Comparison of ENCODE assay signal across 8 mouse cellular contexts in genomic region chr19:6290720-6291116, GRCm38 (mm10). TPM values are rescaled to one million over a fixed set of nuclear protein-coding genes. Genes with fewer than 3 reads are reported as not detected.
A peak's percentile ranks its signal among the peaks of the same experiment; 100 is the strongest.
DNase-seq lines count a peak whose midpoint lies in the region; ATAC-seq and TF ChIP-seq lines count a peak whose summit lies in the region.
"Not testable (repeated sequence)": the region's sequence is repeated elsewhere in the genome, so short reads cannot be mapped to it uniquely, and the experiment has no call there.

No protein-coding gene starts in this region.

- 87% methylated on average over 5 of the region's 6 CpGs for WGBS in heart, embryonic 13.5 days
- WGBS in intestine, embryonic 14.5 days, result 89% methylated on average over 5 of the region's 6 CpGs
- WGBS in kidney, embryonic 16.5 days, result 83% methylated on average over 5 of the region's 6 CpGs
- 70% methylated on average over 5 of the region's 6 CpGs for WGBS in liver, embryonic 12.5 days (ENCODE audit: insufficient replicate concordance)
- 100% methylated on average over 5 of the region's 6 CpGs for WGBS in macrophage (ENCODE audit: missing documents)
- 90% methylated on average over 5 of the region's 6 CpGs for WGBS in stomach, embryonic 16.5 days

- in situ Hi-C loops in CH12.LX (cut with MboI; ENCODE audit: low pct_ligation_motif_present, low pct_unique_long_range_greater_than_20kb, low sequenced_read_pairs), result not testable (repeated sequence)

- not testable (repeated sequence) for TF ChIP-seq EP300 in CH12.LX (IDR thresholded peaks at IDR 0.05; ENCODE audit: low read length)

- not testable (repeated sequence) for H3K4me3 ChIP-seq in CH12.LX (replicated peaks in 1 of 3; ENCODE audit: low read depth in 2 of 3, low read length in 2 of 3, poor library complexity in 1 of 3); heart, embryonic 13.5 days; intestine, embryonic 14.5 days (ENCODE audit: low read depth, low read length); kidney, embryonic 16.5 days (ENCODE audit: low read length); macrophage (ENCODE audit: inconsistent target); stomach, embryonic 16.5 days (replicated peaks; ENCODE audit: low read length)
- peak overlapping the region; percentile 43 for H3K4me3 ChIP-seq in erythroblast, embryonic 14.5 days (replicated peaks)
- H3K4me3 ChIP-seq in liver, embryonic 12.5 days, result peak overlapping the region; percentile 16; the same call in 1 of the 2 replicates

- peaks cover 94% of the 10 kb centered on the region for H3K79me2 ChIP-seq in CH12.LX (replicated peaks; ENCODE audit: control insufficient read depth, extremely low read depth, insufficient read depth, poor library complexity, severe bottlenecking)
- H3K79me2 ChIP-seq in macrophage (ENCODE audit: inconsistent target), result peaks cover 87% of the 10 kb centered on the region

- peak in 1 of 2 experiments; percentile 2; a peak in 1 of 4 replicates for TF ChIP-seq CTCF in CH12.LX (conservative IDR thresholded peaks at IDR 0.05 in 1 of 2, IDR thresholded peaks at IDR 0.05 in 1 of 2; ENCODE audit: low read depth in 2 of 2, low read length in 2 of 2)

- peaks cover 86 to 91% of the 10 kb centered on the region in 2 experiments for H3K36me3 ChIP-seq in CH12.LX (replicated peaks in 1 of 2; ENCODE audit: control insufficient read depth in 1 of 2, insufficient read depth in 1 of 2, low read length in 1 of 2)
- peaks cover 95% of the 10 kb centered on the region for H3K36me3 ChIP-seq in erythroblast, embryonic 14.5 days (ENCODE audit: control insufficient read depth)
- peaks cover 67% of the 10 kb centered on the region for H3K36me3 ChIP-seq in heart, embryonic 13.5 days
- H3K36me3 ChIP-seq in intestine, embryonic 14.5 days (ENCODE audit: control insufficient read depth, insufficient read depth, low read length), result peaks cover 52% of the 10 kb centered on the region
- peaks cover 26% of the 10 kb centered on the region for H3K36me3 ChIP-seq in kidney, embryonic 16.5 days (ENCODE audit: insufficient read depth, low read length)
- peaks cover 92% of the 10 kb centered on the region for H3K36me3 ChIP-seq in liver, embryonic 12.5 days
- not testable (repeated sequence) for H3K36me3 ChIP-seq in macrophage (ENCODE audit: inconsistent target)
- H3K36me3 ChIP-seq in stomach, embryonic 16.5 days (ENCODE audit: control insufficient read depth, insufficient read depth, low read length), result peaks cover 17% of the 10 kb centered on the region; the same call in 1 of the 2 replicates

- not testable (repeated sequence) for H3K9ac ChIP-seq in CH12.LX (ENCODE audit: insufficient read depth, low read depth); intestine, embryonic 14.5 days (ENCODE audit: low read length); kidney, embryonic 16.5 days (replicated peaks; ENCODE audit: low read length)
- peak overlapping the region; percentile 66 for H3K9ac ChIP-seq in heart, embryonic 13.5 days
- peak overlapping the region; percentile 64 for H3K9ac ChIP-seq in liver, embryonic 12.5 days
- H3K9ac ChIP-seq in stomach, embryonic 16.5 days (ENCODE audit: low read length), result peak overlapping the region; percentile 36; the same call in 1 of the 2 replicates

- H3K4me1 ChIP-seq in CH12.LX (ENCODE audit: control insufficient read depth in 1 of 2, insufficient read depth in 2 of 2), result peaks cover 76 to 95% of the 10 kb centered on the region in 2 experiments
- H3K4me1 ChIP-seq in erythroblast, embryonic 14.5 days (ENCODE audit: control insufficient read depth), result peaks cover 91% of the 10 kb centered on the region
- H3K4me1 ChIP-seq in heart, embryonic 13.5 days, result peaks cover 68% of the 10 kb centered on the region
- H3K4me1 ChIP-seq in intestine, embryonic 14.5 days (replicated peaks; ENCODE audit: control insufficient read depth, insufficient read depth, low read length); kidney, embryonic 16.5 days (ENCODE audit: insufficient read depth, low read length): not testable (repeated sequence)
- peaks cover 83% of the 10 kb centered on the region for H3K4me1 ChIP-seq in liver, embryonic 12.5 days
- peaks cover 12% of the 10 kb centered on the region for H3K4me1 ChIP-seq in stomach, embryonic 16.5 days (ENCODE audit: control insufficient read depth, insufficient read depth, low read length)

- not testable (repeated sequence) for H3K4me2 ChIP-seq in CH12.LX (ENCODE audit: insufficient read depth, low read depth, poor library complexity, severe bottlenecking); intestine, embryonic 14.5 days (ENCODE audit: low read length); kidney, embryonic 16.5 days (replicated peaks; ENCODE audit: low read depth, low read length); stomach, embryonic 16.5 days (ENCODE audit: low read depth, low read length)
- peak overlapping the region; percentile 43 for H3K4me2 ChIP-seq in heart, embryonic 13.5 days
- peak overlapping the region; percentile 54 for H3K4me2 ChIP-seq in liver, embryonic 12.5 days

- TF ChIP-seq POLR2A in CH12.LX (IDR thresholded peaks at IDR 0.05; ENCODE audit: low read depth, low read length), result not testable (repeated sequence)

- not testable (repeated sequence) for ATAC-seq in heart, embryonic 13.5 days (ENCODE audit: extremely low read depth, insufficient number of reproducible peaks, low FRiP score, low TSS enrichment); intestine, embryonic 14.5 days (replicated peaks; ENCODE audit: low FRiP score, low TSS enrichment, low read depth); liver, embryonic 12.5 days; stomach, embryonic 16.5 days (ENCODE audit: insufficient read depth, low FRiP score)
- ATAC-seq in kidney, embryonic 16.5 days (ENCODE audit: low FRiP score, low TSS enrichment), result 0 out of 2 replicates have a peak, but pooled peaks have one; percentile 32

- TF ChIP-seq RAD21 in CH12.LX (IDR thresholded peaks at IDR 0.05; ENCODE audit: low read depth, low read length), result not testable (repeated sequence)

- not testable (repeated sequence) for DNase-seq in CH12.LX (ENCODE audit: extremely low read depth); intestine, embryonic 14.5 days (ENCODE audit: low spot score)

- peak overlapping the region; percentile 79; the same call in 1 of the 2 replicates for H3K27ac ChIP-seq in CH12.LX (ENCODE audit: insufficient read depth, low read depth)
- peak overlapping the region; percentile 70 for H3K27ac ChIP-seq in heart, embryonic 13.5 days (replicated peaks)
- H3K27ac ChIP-seq in intestine, embryonic 14.5 days (ENCODE audit: low read depth), result peak overlapping the region; percentile 60; the same call in 1 of the 2 replicates
- H3K27ac ChIP-seq in kidney, embryonic 16.5 days (ENCODE audit: low read length), result peak overlapping the region; percentile 78
- H3K27ac ChIP-seq in liver, embryonic 12.5 days, result peak overlapping the region; percentile 94
- peak overlapping the region; percentile 91 for H3K27ac ChIP-seq in macrophage
- peak overlapping the region; percentile 74 for H3K27ac ChIP-seq in stomach, embryonic 16.5 days (ENCODE audit: low read length)

- dilution Hi-C loops in CH12.LX (cut with MboI; ENCODE audit: extremely low pct_ligation_motif_present, extremely low pct_unique_long_range_greater_than_20kb, low sequenced_read_pairs), result not testable (repeated sequence)

- not testable (repeated sequence) for H3K9me3 ChIP-seq in CH12.LX (replicated peaks; ENCODE audit: low read length); erythroblast, embryonic 14.5 days (ENCODE audit: control insufficient read depth, low read length); heart, embryonic 13.5 days; intestine, embryonic 14.5 days (ENCODE audit: control insufficient read depth, low read length); kidney, embryonic 16.5 days (ENCODE audit: low read length); liver, embryonic 12.5 days (replicated peaks); stomach, embryonic 16.5 days (replicated peaks; ENCODE audit: control insufficient read depth, low read length)

- H3K27me3 ChIP-seq in CH12.LX (replicated peaks); erythroblast, embryonic 14.5 days (ENCODE audit: control insufficient read depth); heart, embryonic 13.5 days (replicated peaks); intestine, embryonic 14.5 days (replicated peaks; ENCODE audit: control insufficient read depth, insufficient read depth, low read length); kidney, embryonic 16.5 days (ENCODE audit: insufficient read depth, low read length); liver, embryonic 12.5 days (replicated peaks); stomach, embryonic 16.5 days (ENCODE audit: control insufficient read depth, insufficient read depth, low read length): not testable (repeated sequence)

RNA-seq across cellular contexts. Expression of gene Ehd1, which starts 14.2 kb away (rescaled TPM):
- total RNA-seq in CH12.LX (2012; rRNA removed) (231 and 400 TPM in 2 replicates), CH12.LX (2014; rRNA removed) (97.4 and 131 TPM in 2 replicates)
- polyA plus RNA-seq in CH12.LX (2012; ENCODE audit: insufficient read length, low read depth) (245 and 301 TPM in 2 replicates), macrophage (2018) (42.9 to 146 TPM (median 81.6 TPM) in 3 replicates)
- 31.6 and 32.9 TPM in 2 replicates for polyA plus RNA-seq in erythroblast, embryonic 14.5 days (2012)
- polyA plus RNA-seq in heart, embryonic 13.5 days (2015; fragmentation: Nextera tagmentation; extraction: Ambion mirVana), result 70.0 and 72.4 TPM in 2 replicates
- polyA plus RNA-seq in intestine, embryonic 14.5 days (2014; fragmentation: Nextera tagmentation; extraction: Ambion mirVana), result 46.9 and 47.7 TPM in 2 replicates
- polyA plus RNA-seq in kidney, embryonic 16.5 days (2015; fragmentation: Nextera tagmentation; extraction: Ambion mirVana), result 84.2 and 89.5 TPM in 2 replicates
- 85.4 and 91.9 TPM in 2 replicates for polyA plus RNA-seq in liver, embryonic 12.5 days (2016; fragmentation: Nextera tagmentation; extraction: Ambion mirVana)
- 1,000 to 10,000 TPM in 4 of 26 experiments, 100 to 1,000 TPM in 20, 10 to 100 TPM in 2; 36.6 to 1,396 (median 780) TPM for total RNA-seq in macrophage (2018; cell fraction: chromatin; rRNA removed)
- 100 to 1,000 TPM in 20 of 26 experiments, 10 to 100 TPM in 6; 47.9 to 723 (median 253) TPM for total RNA-seq in macrophage (2018; cell fraction: cytosol; rRNA removed)
- 1,000 to 10,000 TPM in 5 of 26 experiments, 100 to 1,000 TPM in 20, 10 to 100 TPM in 1; 56.7 to 1,172 (median 683) TPM for total RNA-seq in macrophage (2018; cell fraction: nucleus; rRNA removed)
- polyA plus RNA-seq in stomach, embryonic 16.5 days (2015; fragmentation: Nextera tagmentation; extraction: Ambion mirVana), result 77.2 and 98.4 TPM in 2 replicates

RNA-seq across cellular contexts. Expression of gene Cdc42bpg, which starts 15.5 kb away (rescaled TPM):
- total RNA-seq in CH12.LX (2012; rRNA removed) (4.1 and 4.2 TPM in 2 replicates), CH12.LX (2014; rRNA removed) (0.65 and 0.79 TPM in 2 replicates)
- polyA plus RNA-seq in CH12.LX (2012; ENCODE audit: insufficient read length, low read depth) (2.3 and 2.6 TPM in 2 replicates), macrophage (2018) (1.3 to 3.5 TPM (median 2.8 TPM) in 3 replicates)
- polyA plus RNA-seq in erythroblast, embryonic 14.5 days (2012), result 0.62 and 0.69 TPM in 2 replicates
- 0.45 and 0.60 TPM in 2 replicates for polyA plus RNA-seq in heart, embryonic 13.5 days (2015; fragmentation: Nextera tagmentation; extraction: Ambion mirVana)
- 1.5 and 1.8 TPM in 2 replicates for polyA plus RNA-seq in intestine, embryonic 14.5 days (2014; fragmentation: Nextera tagmentation; extraction: Ambion mirVana)
- 0.80 and 1.5 TPM in 2 replicates for polyA plus RNA-seq in kidney, embryonic 16.5 days (2015; fragmentation: Nextera tagmentation; extraction: Ambion mirVana)
- 0.20 TPM in 2 replicates for polyA plus RNA-seq in liver, embryonic 12.5 days (2016; fragmentation: Nextera tagmentation; extraction: Ambion mirVana)
- 10 to 100 TPM in 23 of 26 experiments, 1 to 10 TPM in 3; 7.2 to 46.1 (median 15.0) TPM for total RNA-seq in macrophage (2018; cell fraction: chromatin; rRNA removed)
- 1 to 10 TPM; 2.1 to 4.4 (median 3.3) TPM for total RNA-seq in macrophage (2018; cell fraction: cytosol; rRNA removed)
- total RNA-seq in macrophage (2018; cell fraction: nucleus; rRNA removed), result 10 to 100 TPM in 8 of 26 experiments, 1 to 10 TPM in 18; 5.7 to 31.4 (median 9.1) TPM
- 1.9 and 2.0 TPM in 2 replicates for polyA plus RNA-seq in stomach, embryonic 16.5 days (2015; fragmentation: Nextera tagmentation; extraction: Ambion mirVana)

RNA-seq across cellular contexts. Expression of gene Men1, which starts 44.1 kb away (rescaled TPM):
- total RNA-seq in CH12.LX (2012; rRNA removed) (42.9 and 43.0 TPM in 2 replicates), CH12.LX (2014; rRNA removed) (23.5 and 24.9 TPM in 2 replicates)
- polyA plus RNA-seq in CH12.LX (2012; ENCODE audit: insufficient read length, low read depth) (50.7 and 67.8 TPM in 2 replicates), macrophage (2018) (16.4 to 22.0 TPM (median 21.4 TPM) in 3 replicates)
- polyA plus RNA-seq in erythroblast, embryonic 14.5 days (2012), result 6.4 and 8.3 TPM in 2 replicates
- polyA plus RNA-seq in heart, embryonic 13.5 days (2015; fragmentation: Nextera tagmentation; extraction: Ambion mirVana), result 46.9 and 48.1 TPM in 2 replicates
- polyA plus RNA-seq in intestine, embryonic 14.5 days (2014; fragmentation: Nextera tagmentation; extraction: Ambion mirVana), result 55.2 and 56.2 TPM in 2 replicates
- 93.0 and 96.2 TPM in 2 replicates for polyA plus RNA-seq in kidney, embryonic 16.5 days (2015; fragmentation: Nextera tagmentation; extraction: Ambion mirVana)
- polyA plus RNA-seq in liver, embryonic 12.5 days (2016; fragmentation: Nextera tagmentation; extraction: Ambion mirVana), result 48.6 and 49.4 TPM in 2 replicates
- total RNA-seq in macrophage (2018; cell fraction: chromatin; rRNA removed), result 10 to 100 TPM in 19 of 26 experiments, 1 to 10 TPM in 7; 5.0 to 40.8 (median 13.3) TPM
- 10 to 100 TPM in 24 of 26 experiments, 1 to 10 TPM in 2; 9.1 to 21.5 (median 17.3) TPM for total RNA-seq in macrophage (2018; cell fraction: cytosol; rRNA removed)
- total RNA-seq in macrophage (2018; cell fraction: nucleus; rRNA removed), result 10 to 100 TPM in 23 of 26 experiments, 1 to 10 TPM in 3; 6.5 to 62.9 (median 14.9) TPM
- 59.0 and 60.2 TPM in 2 replicates for polyA plus RNA-seq in stomach, embryonic 16.5 days (2015; fragmentation: Nextera tagmentation; extraction: Ambion mirVana)

RNA-seq across cellular contexts. Expression of gene Atg2a, which starts 49.2 kb away (rescaled TPM):
- 9.5 and 10.0 TPM in 2 replicates for total RNA-seq in CH12.LX (2012; rRNA removed)
- total RNA-seq in CH12.LX (2014; rRNA removed), result 2.3 and 2.8 TPM in 2 replicates
- 9.4 and 13.9 TPM in 2 replicates for polyA plus RNA-seq in CH12.LX (2012; ENCODE audit: insufficient read length, low read depth)
- polyA plus RNA-seq in erythroblast, embryonic 14.5 days (2012), result 5.6 and 6.0 TPM in 2 replicates
- polyA plus RNA-seq in heart, embryonic 13.5 days (2015; fragmentation: Nextera tagmentation; extraction: Ambion mirVana), result 6.5 and 7.1 TPM in 2 replicates
- 11.6 and 12.9 TPM in 2 replicates for polyA plus RNA-seq in intestine, embryonic 14.5 days (2014; fragmentation: Nextera tagmentation; extraction: Ambion mirVana)
- 12.1 and 13.1 TPM in 2 replicates for polyA plus RNA-seq in kidney, embryonic 16.5 days (2015; fragmentation: Nextera tagmentation; extraction: Ambion mirVana)
- polyA plus RNA-seq in liver, embryonic 12.5 days (2016; fragmentation: Nextera tagmentation; extraction: Ambion mirVana), result 7.1 and 8.2 TPM in 2 replicates
- total RNA-seq in macrophage (2018; cell fraction: chromatin; rRNA removed), result 100 to 1,000 TPM in 4 of 26 experiments, 10 to 100 TPM in 22; 17.5 to 129 (median 52.1) TPM
- total RNA-seq in macrophage (2018; cell fraction: cytosol; rRNA removed), result 10 to 100 TPM in 23 of 26 experiments, 1 to 10 TPM in 3; 8.3 to 21.6 (median 12.5) TPM
- 10 to 100 TPM; 14.1 to 89.1 (median 25.2) TPM for total RNA-seq in macrophage (2018; cell fraction: nucleus; rRNA removed)
- polyA plus RNA-seq in macrophage (2018), result 8.9 to 17.0 TPM (median 9.9 TPM) in 3 replicates
- polyA plus RNA-seq in stomach, embryonic 16.5 days (2015; fragmentation: Nextera tagmentation; extraction: Ambion mirVana), result 9.3 and 11.2 TPM in 2 replicates

RNA-seq across cellular contexts. Expression of gene Map4k2, which starts 50.2 kb away (rescaled TPM):
- 77.6 and 95.2 TPM in 2 replicates for total RNA-seq in CH12.LX (2012; rRNA removed)
- total RNA-seq in CH12.LX (2014; rRNA removed), result 55.5 and 56.7 TPM in 2 replicates
- polyA plus RNA-seq in CH12.LX (2012; ENCODE audit: insufficient read length, low read depth), result 119 and 127 TPM in 2 replicates
- polyA plus RNA-seq in erythroblast, embryonic 14.5 days (2012), result 1.2 and 2.1 TPM in 2 replicates
- 12.5 and 13.5 TPM in 2 replicates for polyA plus RNA-seq in heart, embryonic 13.5 days (2015; fragmentation: Nextera tagmentation; extraction: Ambion mirVana)
- 7.6 and 9.2 TPM in 2 replicates for polyA plus RNA-seq in intestine, embryonic 14.5 days (2014; fragmentation: Nextera tagmentation; extraction: Ambion mirVana)
- 25.9 and 28.7 TPM in 2 replicates for polyA plus RNA-seq in kidney, embryonic 16.5 days (2015; fragmentation: Nextera tagmentation; extraction: Ambion mirVana)
- polyA plus RNA-seq in liver, embryonic 12.5 days (2016; fragmentation: Nextera tagmentation; extraction: Ambion mirVana), result 9.2 and 9.3 TPM in 2 replicates
- total RNA-seq in macrophage (2018; cell fraction: chromatin; rRNA removed), result 100 to 1,000 TPM in 7 of 26 experiments, 10 to 100 TPM in 19; 36.0 to 138 (median 82.2) TPM
- total RNA-seq in macrophage (2018; cell fraction: cytosol; rRNA removed), result 10 to 100 TPM in 3 of 26 experiments, 1 to 10 TPM in 23; 5.7 to 12.4 (median 8.4) TPM
- total RNA-seq in macrophage (2018; cell fraction: nucleus; rRNA removed), result 10 to 100 TPM; 16.9 to 81.8 (median 38.2) TPM
- polyA plus RNA-seq in macrophage (2018), result 6.8 to 15.8 TPM (median 8.5 TPM) in 3 replicates
- 11.4 and 11.8 TPM in 2 replicates for polyA plus RNA-seq in stomach, embryonic 16.5 days (2015; fragmentation: Nextera tagmentation; extraction: Ambion mirVana)
